Mouse (Mus musculus) heart, adult 2 months (tissue): ENCODE data around the gene Pgm1. TPM values are rescaled to one million over a fixed set of nuclear protein-coding genes. Genes with fewer than 3 reads are reported as not detected.
A peak's percentile ranks its signal among the peaks of the same experiment; 100 is the strongest.

ENCODE experiments used
- DNase-seq, 2 experiments: peaks; one replicate each; pipeline ENCODE4 v3.0.0; 2021
- H3K27ac ChIP-seq: fragments of 200-600 bp; 2 replicates; pipeline ENCODE4 v1.8.1; 2022
- H3K27me3 ChIP-seq: fragments of 200-500 bp; 2 replicates; pipeline ENCODE4 v1.6.1; 2012; ENCODE audit warnings: mild to moderate bottlenecking, low read length, inconsistent platforms, mixed read lengths; ENCODE audit not compliant: control insufficient read depth, insufficient read depth
- H3K36me3 ChIP-seq: fragments of 200-500 bp; 2 replicates; pipeline ENCODE4 v1.6.1; 2012; ENCODE audit warnings: low read length, inconsistent platforms; ENCODE audit not compliant: control insufficient read depth, insufficient read depth
- H3K4me1 ChIP-seq: fragments of 200-500 bp; 2 replicates; pipeline ENCODE4 v1.6.1; 2011; ENCODE audit warnings: low read length; ENCODE audit not compliant: control insufficient read depth, insufficient read depth
- H3K4me3 ChIP-seq: fragments of 200-600 bp; 2 replicates; pipeline ENCODE4 v1.8.1; 2022
- H3K79me2 ChIP-seq: fragments of 200-500 bp; replicated peaks from 2 replicates; pipeline ENCODE4 v1.6.1; 2012; ENCODE audit warnings: mild to moderate bottlenecking, inconsistent platforms, low read length, moderate library complexity, mixed read lengths; ENCODE audit not compliant: control insufficient read depth, insufficient read depth
- H3K9ac ChIP-seq: fragments of 200-500 bp; 2 replicates; pipeline ENCODE4 v1.6.1; 2012; ENCODE audit warnings: low read depth, mild to moderate bottlenecking, control low read depth, inconsistent platforms, low read length, mixed read lengths
- CTCF ChIP-seq: fragments of 200-600 bp; IDR thresholded peaks from 2 replicates; pipeline ENCODE4 v1.8.1; 2022; ENCODE audit warnings: antibody characterized with exemption, mild to moderate bottlenecking, moderate library complexity
- EP300 ChIP-seq: fragments of 200-500 bp; IDR thresholded peaks from 2 replicates; pipeline ENCODE4 v1.6.1; 2011; ENCODE audit warnings: low read depth, low read length, control low read depth; ENCODE audit not compliant: insufficient read depth
- POLR2A ChIP-seq: fragments of 200-500 bp; IDR thresholded peaks from 2 replicates; pipeline ENCODE4 v1.6.1; 2011; ENCODE audit warnings: mild to moderate bottlenecking, low read depth, low read length, control low read depth; ENCODE audit not compliant: insufficient read depth
- WGBS: fragments of 180-500 bp; shearing (Covaris S2); methylation state at CpG from one replicate; pipeline ENCODE4 v1.1.7; 2018; 5-methylcytosine and 5-hydroxymethylcytosine counted together
- intact Hi-C: fragments of 180-260 bp; cut with DNase I; formaldehyde crosslinking; loops from one replicate; pipeline ENCODE4 v1.15.1; 2025
- polyA plus RNA-seq: library from polyadenylated mRNA; depleted of rRNA; stranded (reverse); fragments of >200 nt; gene quantifications from 2 replicates; pipeline ENCODE4 v1.2.3, GENCODE M21; 2012; rRNA removed
- total RNA-seq, 2 experiments: library from RNA; stranded (reverse); gene quantifications; 2 replicates each; pipeline ENCODE4 v1.2.3; 2021

Pgm1 gene
- total and polyA plus RNA-seq, 3 experiments, result 157 to 234 (median 203) TPM

DNA sequence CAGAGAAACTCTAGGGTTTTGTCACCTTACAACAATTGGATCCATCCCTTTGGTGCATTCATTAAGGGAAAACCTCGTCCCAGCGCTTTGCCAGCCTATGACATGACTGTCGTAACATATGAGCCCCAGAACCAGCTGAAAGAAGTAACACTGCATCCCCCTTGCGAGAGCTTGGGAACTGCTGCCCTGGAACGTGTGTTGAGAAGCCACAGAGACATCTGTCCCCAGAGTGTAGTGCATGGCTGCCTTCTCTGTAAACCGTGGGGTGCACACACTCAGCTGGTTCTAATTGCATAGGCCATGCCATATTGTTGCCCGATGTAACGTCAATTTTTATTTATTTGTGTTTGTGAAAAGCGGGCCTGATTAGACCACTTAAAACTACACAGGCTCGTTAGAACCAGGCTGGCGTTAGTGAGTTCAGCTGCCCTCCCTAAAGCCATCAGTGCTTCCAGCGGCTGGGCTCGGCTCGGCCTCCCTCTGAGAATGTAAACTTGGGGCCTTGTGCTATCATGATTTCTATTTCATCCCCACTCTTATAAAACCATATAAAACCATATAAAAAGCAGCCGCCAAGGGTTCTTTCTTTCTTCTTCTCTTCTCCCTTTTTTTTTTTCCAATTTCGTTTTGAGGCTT lies 106.8 kb downstream of the Pgm1 start:
- H3K4me3 ChIP-seq, result no peak overlapping the region
- no peaks in the 10 kb centered on the region for H3K27me3 ChIP-seq
- H3K79me2 ChIP-seq, result no peaks in the 10 kb centered on the region
- intact Hi-C loops, result loop anchor here (10.0 kb wide), 1 partner anchor 179 kb away; no protein-coding TSS in a partner anchor
- no peaks in the 10 kb centered on the region for H3K36me3 ChIP-seq
- no peak overlapping the region for H3K27ac ChIP-seq
- TF ChIP-seq CTCF (no peak), POLR2A (no peak), EP300 (no peak)
- H3K9ac ChIP-seq, result no peak overlapping the region
- peak in 1 of 2 experiments; percentile 1 for DNase-seq
- WGBS, result 86% methylated on average over 16 of the region's 16 CpGs
- no peaks in the 10 kb centered on the region for H3K4me1 ChIP-seq

Other genes starting within 250 kb of the Pgm1 start
- gene Alg6, start 213.8 kb upstream of the Pgm1 start, total RNA-seq, result 1 to 10 TPM; 5.9 to 7.0 TPM
- gene Alg6, start 213.8 kb upstream of the Pgm1 start, polyA plus RNA-seq, result 1.8 and 5.8 TPM in 2 replicates
- 1 to 10 TPM; 1.6 to 3.8 TPM for gene Efcab7, start 100.2 kb upstream of the Pgm1 start, total RNA-seq
- 2.6 and 3.1 TPM in 2 replicates for gene Efcab7, start 100.2 kb upstream of the Pgm1 start, polyA plus RNA-seq
- 1 to 10 TPM; 4.9 to 5.0 TPM for gene Itgb3bp, start 399 bp downstream of the Pgm1 start, total RNA-seq
- 0.86 and 1.1 TPM in 2 replicates for gene Itgb3bp, start 399 bp downstream of the Pgm1 start, polyA plus RNA-seq
- 1 to 10 TPM; 3.4 to 5.0 TPM for gene Ror1, start 166.4 kb downstream of the Pgm1 start, total RNA-seq
- gene Ror1, start 166.4 kb downstream of the Pgm1 start, polyA plus RNA-seq, result 2.3 and 2.7 TPM in 2 replicates